Mouse (Mus musculus) CH12.LX (cell line): ENCODE measurements around the gene Dnaaf5. TPM values are rescaled to one million over a fixed set of nuclear protein-coding genes. Genes with fewer than 3 reads are reported as not detected.

Experiments
- DNase-seq: peaks from one replicate; pipeline ENCODE4 v3.0.0-alpha.2; 2013; ENCODE audit errors: extremely low read depth
- H3K27ac ChIP-seq: 2 replicates; pipeline ENCODE4 v1.5.1; 2012; ENCODE audit warnings: low read depth, mild to moderate bottlenecking, control low read depth, moderate library complexity; ENCODE audit not compliant: insufficient read depth
- H3K27me3 ChIP-seq: replicated peaks from 2 replicates; pipeline ENCODE3; 2012; ENCODE audit warnings: inconsistent platforms
- H3K36me3 ChIP-seq, 2 experiments: replicated peaks in 1 of 2; 2 replicates each; pipeline versions ENCODE3 to v1.6.1; 2012; ENCODE audit warnings: inconsistent platforms in 1 of 2, low read length in 1 of 2, mild to moderate bottlenecking in 1 of 2, mixed read lengths in 1 of 2, moderate library complexity in 1 of 2; ENCODE audit not compliant: control insufficient read depth in 1 of 2, insufficient read depth in 1 of 2
- H3K4me1 ChIP-seq, 2 experiments: 2 replicates each; pipeline ENCODE4 v1.6.1; 2012; ENCODE audit warnings: inconsistent platforms in 1 of 2, moderate library complexity in 1 of 2; ENCODE audit not compliant: insufficient read depth in 2 of 2, control insufficient read depth in 1 of 2
- H3K4me2 ChIP-seq: 2 replicates; pipeline ENCODE4 v1.6.1; 2012; ENCODE audit warnings: low read depth, mild to moderate bottlenecking, control low read depth; ENCODE audit not compliant: poor library complexity, insufficient read depth, severe bottlenecking
- H3K4me3 ChIP-seq, 3 experiments: fragments of 150-350 bp in 1 of 3; sonication (generic) in 1 of 3; replicated peaks in 1 of 3; 2 replicates each; pipeline versions ENCODE3 to v1.5.1; 2011 to 2012; ENCODE audit warnings: low read depth in 2 of 3, low read length in 2 of 3, mild to moderate bottlenecking in 2 of 3, moderate library complexity in 2 of 3, control low read depth in 1 of 3, improper control_type of control experiment in 1 of 3, inconsistent platforms in 1 of 3, mixed read lengths in 1 of 3; ENCODE audit not compliant: poor library complexity in 1 of 3
- H3K79me2 ChIP-seq: replicated peaks from 2 replicates; pipeline ENCODE4 v1.6.1; 2012; ENCODE audit warnings: mild to moderate bottlenecking, moderate library complexity; ENCODE audit not compliant: control insufficient read depth, poor library complexity, insufficient read depth, severe bottlenecking; ENCODE audit errors: extremely low read depth
- H3K9ac ChIP-seq: 2 replicates; pipeline ENCODE4 v1.6.1; 2012; ENCODE audit warnings: low read depth, mild to moderate bottlenecking, control low read depth, moderate library complexity; ENCODE audit not compliant: insufficient read depth
- H3K9me3 ChIP-seq: replicated peaks from 2 replicates; pipeline ENCODE3; 2012; ENCODE audit warnings: low read length, inconsistent platforms, mixed read lengths
- CHD2 ChIP-seq: IDR thresholded peaks from 2 replicates; pipeline ENCODE4 v1.6.1; 2011; ENCODE audit warnings: low read length, improper control_type of control experiment
- CTCF ChIP-seq, 2 experiments: IDR thresholded peaks in 1 of 2; conservative IDR thresholded peaks in 1 of 2; 2 replicates each; pipeline ENCODE4 v1.5.1; 2011 to 2012; ENCODE audit warnings: low read depth in 2 of 2, low read length in 2 of 2, improper control_type of control experiment in 1 of 2, inconsistent platforms in 1 of 2, mild to moderate bottlenecking in 1 of 2, moderate library complexity in 1 of 2
- E2F4 ChIP-seq: IDR thresholded peaks from 2 replicates; pipeline ENCODE4 v1.6.1; 2011; ENCODE audit warnings: low read depth, low read length, improper control_type of control experiment; ENCODE audit not compliant: insufficient replicate concordance
- ELF1 ChIP-seq: IDR thresholded peaks from 2 replicates; pipeline ENCODE4 v1.6.1; 2014; ENCODE audit warnings: low read depth, mild to moderate bottlenecking, inconsistent platforms, low read length, improper control_type of control experiment
- IRF4 ChIP-seq: IDR thresholded peaks from 2 replicates; pipeline ENCODE4 v1.6.1; 2014; ENCODE audit warnings: low read depth, mild to moderate bottlenecking, inconsistent platforms, low read length, improper control_type of control experiment
- KAT2A ChIP-seq: IDR thresholded peaks from 2 replicates; pipeline ENCODE4 v1.6.1; 2012; ENCODE audit warnings: low read length, improper control_type of control experiment, inconsistent platforms; ENCODE audit not compliant: insufficient replicate concordance
- MAFK ChIP-seq: IDR thresholded peaks from 2 replicates; pipeline ENCODE4 v1.6.1; 2011; ENCODE audit warnings: low read length, improper control_type of control experiment; ENCODE audit not compliant: insufficient replicate concordance
- MAX ChIP-seq: IDR thresholded peaks from 2 replicates; pipeline ENCODE4 v1.6.1; 2011; ENCODE audit warnings: low read length, improper control_type of control experiment
- MAZ ChIP-seq: IDR thresholded peaks from 2 replicates; pipeline ENCODE4 v1.6.1; 2012; ENCODE audit warnings: low read depth, mild to moderate bottlenecking, inconsistent platforms, low read length, improper control_type of control experiment, moderate library complexity
- MEF2A ChIP-seq: IDR thresholded peaks from 2 replicates; pipeline ENCODE4 v1.6.1; 2014; ENCODE audit warnings: low read depth, mild to moderate bottlenecking, inconsistent platforms, low read length, improper control_type of control experiment, borderline replicate concordance
- MXI1 ChIP-seq: IDR thresholded peaks from 2 replicates; pipeline ENCODE4 v1.6.1; 2011; ENCODE audit warnings: mild to moderate bottlenecking, low read depth, low read length, improper control_type of control experiment
- MYC ChIP-seq: IDR thresholded peaks from 2 replicates; pipeline ENCODE4 v1.6.1; 2011; ENCODE audit warnings: low read depth, mild to moderate bottlenecking, improper control_type of control experiment, low read length
- NELFE ChIP-seq: IDR thresholded peaks from 2 replicates; pipeline ENCODE4 v1.6.1; 2011; ENCODE audit warnings: low read depth, low read length, improper control_type of control experiment
- NRF1 ChIP-seq: IDR thresholded peaks from 2 replicates; pipeline ENCODE4 v1.6.1; 2014; ENCODE audit warnings: low read depth, mild to moderate bottlenecking, inconsistent platforms, low read length, improper control_type of control experiment, moderate library complexity
- PAX5 ChIP-seq: IDR thresholded peaks from 2 replicates; pipeline ENCODE4 v1.6.1; 2012; ENCODE audit warnings: low read length, inconsistent platforms, mixed read lengths
- RAD21 ChIP-seq: IDR thresholded peaks from 2 replicates; pipeline ENCODE4 v1.6.1; 2011; ENCODE audit warnings: low read depth, mild to moderate bottlenecking, low read length, improper control_type of control experiment, moderate library complexity
- SMC3 ChIP-seq: IDR thresholded peaks from 2 replicates; pipeline ENCODE4 v1.6.1; 2011; ENCODE audit warnings: low read depth, low read length, improper control_type of control experiment
- TBP ChIP-seq: conservative IDR thresholded peaks from 2 replicates; pipeline ENCODE4 v1.6.1; 2011; ENCODE audit warnings: low read depth, low read length, improper control_type of control experiment
- TCF12 ChIP-seq: IDR thresholded peaks from 2 replicates; pipeline ENCODE4 v1.6.1; 2014; ENCODE audit warnings: low read depth, mild to moderate bottlenecking, inconsistent platforms, low read length, improper control_type of control experiment
- UBTF ChIP-seq: IDR thresholded peaks from 2 replicates; pipeline ENCODE4 v1.6.1; 2012; ENCODE audit warnings: low read depth, mild to moderate bottlenecking, inconsistent platforms, low read length, improper control_type of control experiment, moderate library complexity
- ZC3H11A ChIP-seq: IDR thresholded peaks from 2 replicates; pipeline ENCODE4 v1.6.1; 2012; ENCODE audit warnings: low read depth, mild to moderate bottlenecking, inconsistent platforms, low read length, improper control_type of control experiment
- ZNF384 ChIP-seq: IDR thresholded peaks from 2 replicates; pipeline ENCODE4 v1.6.1; 2012; ENCODE audit warnings: low read depth, low read length, improper control_type of control experiment, inconsistent platforms
- dilution Hi-C: fragments of 300-500 bp; cut with MboI; formaldehyde crosslinking; loops from 2 replicates; pipeline ENCODE4 v1.14.3; 2020; ENCODE audit warnings: low sequenced_read_pairs; ENCODE audit not compliant: extremely low pct_unique_long_range_greater_than_20kb, extremely low pct_ligation_motif_present
- in situ Hi-C: fragments of 300-500 bp; cut with MboI; formaldehyde crosslinking; loops from 3 replicates; pipeline ENCODE4 v1.14.3; 2019; ENCODE audit warnings: low sequenced_read_pairs, low pct_ligation_motif_present, low pct_unique_long_range_greater_than_20kb, mixed read lengths
- polyA plus RNA-seq: library from polyadenylated mRNA; unstranded; fragments of >175 nt; gene quantifications from 2 replicates; pipeline ENCODE4 v1.2.1, GENCODE M21; 2012; ENCODE audit warnings: low read depth; ENCODE audit not compliant: insufficient read length
- total RNA-seq, 2 experiments: library from RNA; depleted of rRNA; stranded (reverse); fragments of 300-350 nt in 1 of 2; fragments of >200 nt in 1 of 2; gene quantifications; 2 replicates each; pipeline ENCODE4 v1.2.3; 2012 to 2014

The Dnaaf5 gene
- total and polyA plus RNA-seq, 3 experiments = 17.9 to 25.2 (median 21.7) TPM

GRCm38 (mm10) chr5:139174556-139175547 is 24.8 kb downstream of the Dnaaf5 start:
- Histone ChIP-seq H3K9me3 (no peaks in the 10 kb centered on the region), H3K4me2 (no peak overlapping the region), H3K4me3 (no peak overlapping the region), H3K27me3 (no peaks in the 10 kb centered on the region), H3K79me2 (no peaks in the 10 kb centered on the region), H3K27ac (no peak overlapping the region), H3K4me1 (peaks cover 0 to 7% of the 10 kb centered on the region in 2 experiments; a peak in 2 of 4 replicates), H3K9ac (no peak overlapping the region), H3K36me3 (peaks cover 60 to 91% of the 10 kb centered on the region in 2 experiments)
- dilution Hi-C loops (no loop called here), in situ Hi-C loops (loop anchor here (5.0 to 10.0 kb wide), 3 partner anchors 68 to 328 kb away; no protein-coding TSS in a partner anchor)
- no peak for DNase-seq
- TF ChIP-seq MXI1 (no peak), KAT2A (no peak), UBTF (no peak), TCF12 (no peak), CHD2 (no peak), TBP (no peak)

- Histone ChIP-seq H3K79me2 (no peaks in the 10 kb centered on the region), H3K4me1 (peaks cover 0 to 5% of the 10 kb centered on the region in 2 experiments; a peak in 2 of 4 replicates), H3K27ac (no peak overlapping the region), H3K36me3 (peaks cover 52 to 95% of the 10 kb centered on the region in 2 experiments), H3K9me3 (no peaks in the 10 kb centered on the region), H3K4me3 (no peak overlapping the region), H3K4me2 (no peak overlapping the region), H3K9ac (no peak overlapping the region), H3K27me3 (no peaks in the 10 kb centered on the region)
- DNase-seq = peak; percentile 75
- dilution Hi-C loops = no loop called here
- TF ChIP-seq NRF1 (0 out of 2 replicates have a peak, but pooled peaks have one; percentile 12), MAX (no peak), CTCF (conservative IDR thresholded peaks at IDR 0.05 in 1 of 2, IDR thresholded peaks at IDR 0.05 in 1 of 2; ENCODE audit: low read depth in 2 of 2, low read length in 2 of 2) (peak; percentile 81 to 95), ELF1 (peak; percentile 22; the same call in 1 of the 2 replicates), ZNF384 (no peak), SMC3 (peak; percentile 93), MAFK (no peak), ZC3H11A (peak; percentile 80), MAZ (no peak), NELFE (peak; percentile 24; the same call in 1 of the 2 replicates), MEF2A (no peak), E2F4 (no peak), TCF12 (no peak), RAD21 (peak; percentile 98), IRF4 (peak; percentile 36; the same call in 1 of the 2 replicates), MYC (0 out of 2 replicates have a peak, but pooled peaks have one; percentile 53), PAX5 (no peak)
- in situ Hi-C loops = loop anchor here (5.0 to 10.0 kb wide), 3 partner anchors 72 to 332 kb away; no protein-coding TSS in a partner anchor
Measured at GRCm38 (mm10) chr5:139178895-139179631, 29.0 kb downstream of the Dnaaf5 start.
